13 mouse cellular contexts compared by ENCODE assay signal in the genomic region with DNA sequence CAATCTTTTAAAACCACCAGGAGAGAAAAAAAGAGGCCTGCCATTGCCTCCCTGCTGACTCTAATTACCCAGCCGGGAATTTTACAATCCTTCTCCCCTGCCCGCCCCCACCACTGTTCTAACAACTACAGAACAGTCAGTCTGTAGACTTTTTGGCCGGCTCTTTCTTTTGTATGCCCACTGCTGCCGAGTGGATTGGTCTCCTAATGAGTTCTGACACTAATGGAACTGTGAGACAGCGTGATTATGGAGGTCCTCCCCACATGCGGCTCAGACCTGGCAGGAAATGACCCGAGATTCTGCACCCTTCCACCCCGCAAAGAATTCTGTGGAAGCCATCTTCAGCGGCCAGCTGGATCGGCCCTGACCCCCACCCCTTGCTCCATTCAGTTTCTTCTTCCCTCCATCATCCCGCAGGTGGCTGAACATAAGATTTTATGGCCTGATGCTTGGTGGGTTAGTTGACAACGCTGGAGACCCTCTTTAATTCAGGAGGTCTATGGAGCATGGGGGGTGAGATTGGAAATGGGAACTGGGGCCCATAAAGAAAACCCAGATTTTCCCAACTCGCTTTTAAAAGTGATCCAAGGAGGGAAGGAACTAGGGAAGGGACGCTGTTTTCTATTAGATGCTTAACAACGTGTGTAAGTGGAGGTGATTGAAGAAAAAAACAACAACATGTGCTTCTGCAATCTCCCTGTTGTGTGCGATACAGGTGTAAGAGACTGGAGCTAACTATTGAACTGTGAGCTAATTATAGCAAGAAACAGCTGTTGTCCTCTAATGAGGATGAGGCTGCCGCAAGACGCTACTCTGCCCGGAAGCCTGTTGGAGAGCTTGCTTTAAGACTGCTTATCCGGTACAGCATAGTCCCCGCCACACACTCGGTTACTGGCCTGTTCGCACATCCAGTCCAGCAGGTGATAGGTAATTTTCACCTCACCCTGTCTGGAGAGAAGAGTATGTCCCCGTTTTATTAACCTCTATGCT.
A peak's percentile ranks its signal among the peaks of the same experiment; 100 is the strongest.
DNase-seq lines count a peak whose midpoint lies in the region; ATAC-seq and TF ChIP-seq lines count a peak whose summit lies in the region.
"Had no signal": no experiment of that assay in that cellular context is flagged by ENCODE, and none has a peak within 500 bp of the region (broad histone marks: within the 10 kb centered on the region; RNA-seq: fewer than 3 reads in every experiment).

No protein-coding gene starts in this region.

- DNase-seq in neural tube, embryonic 11.5 days (ENCODE audit: low spot score) = peak; percentile 21
- DNase-seq in neural tube, embryonic 10.5 days (ENCODE audit: extremely low spot score, low spot score) = no peak
- peak; percentile 35 for DNase-seq in forebrain, postnatal 0 days
- DNase-seq in right cerebral cortex, postnatal 25 days = no peak
- DNase-seq in cerebellum, adult 11 months = no peak
- no peak for DNase-seq in adrenal gland, adult 18-20 months (ENCODE audit: low spot score in 2 of 2)
- no peak for DNase-seq in lung, postnatal 14 days
- DNase-seq: cerebellum, adult 8-10 months; heart, postnatal 4 days; liver, postnatal 0 days; thymus, postnatal 36 days had no signal

- ATAC-seq in neural tube, embryonic 11.5 days (ENCODE audit: insufficient read depth, low FRiP score, low TSS enrichment) = 0 out of 2 replicates have a peak, but pooled peaks have one; percentile 10
- ATAC-seq in forebrain, postnatal 0 days = peak; percentile 42
- ATAC-seq in limb, embryonic 15.5 days (ENCODE audit: insufficient number of reproducible peaks, low FRiP score, low TSS enrichment, low read depth) = no peak

- H3K9me3 ChIP-seq in neural tube, embryonic 11.5 days (ENCODE audit: control insufficient read depth, low read length) = no peaks in the 10 kb centered on the region
- H3K9me3 ChIP-seq in forebrain, postnatal 0 days (ENCODE audit: low read length) = no peaks in the 10 kb centered on the region
- H3K9me3 ChIP-seq in limb, embryonic 15.5 days = no peaks in the 10 kb centered on the region

- 0 out of 2 replicates have a peak overlapping the region, but pooled peaks have one; percentile 4 for H3K27ac ChIP-seq in neural tube, embryonic 11.5 days (ENCODE audit: low read depth, low read length)
- H3K27ac ChIP-seq in forebrain, postnatal 0 days (ENCODE audit: low read depth, low read length) = no peak overlapping the region
- no peak overlapping the region for H3K27ac ChIP-seq in limb, embryonic 15.5 days

- no peak for TF ChIP-seq CTCF in forebrain, postnatal 0 days (IDR thresholded peaks at IDR 0.05; ENCODE audit: low read depth)

- H3K4me1 ChIP-seq in neural tube, embryonic 11.5 days (ENCODE audit: control insufficient read depth, insufficient read depth, low read length) = peaks cover 37% of the 10 kb centered on the region
- 0 out of 2 replicates have a peak, but pooled peaks cover 7% of the 10 kb centered on the region for H3K4me1 ChIP-seq in forebrain, postnatal 0 days (ENCODE audit: insufficient read depth)
- H3K4me1 ChIP-seq in limb, embryonic 15.5 days = peaks cover 24% of the 10 kb centered on the region

- 0 out of 2 replicates have a peak overlapping the region, but pooled peaks have one; percentile 1 for H3K4me2 ChIP-seq in neural tube, embryonic 11.5 days (ENCODE audit: low read depth)
- H3K4me2 ChIP-seq in forebrain, postnatal 0 days (ENCODE audit: low read depth) = no peak overlapping the region
- H3K4me2 ChIP-seq in limb, embryonic 15.5 days = 0 out of 2 replicates have a peak overlapping the region, but pooled peaks have one; percentile 13

- H3K9ac ChIP-seq in neural tube, embryonic 11.5 days (ENCODE audit: low read length) = no peak overlapping the region
- H3K9ac ChIP-seq in forebrain, postnatal 0 days = no peak overlapping the region
- H3K9ac ChIP-seq in limb, embryonic 15.5 days = no peak overlapping the region
- H3K9ac ChIP-seq: liver, postnatal 0 days had no signal

- WGBS in neural tube, embryonic 11.5 days = 14% methylated on average over 24 of the region's 24 CpGs
- 11% methylated on average over 24 of the region's 24 CpGs for WGBS in forebrain, postnatal 0 days
- whole genome bisulfite sequencing in limb, embryonic 15.5 days = 20% methylated on average over 24 of the region's 24 CpGs

- no peak overlapping the region for H3K4me3 ChIP-seq in neural tube, embryonic 11.5 days (ENCODE audit: low read depth, low read length)
- H3K4me3 ChIP-seq in forebrain, postnatal 0 days (ENCODE audit: low read depth, low read length) = no peak overlapping the region
- no peak overlapping the region for H3K4me3 ChIP-seq in limb, embryonic 15.5 days

- H3K27me3 ChIP-seq in neural tube, embryonic 11.5 days (ENCODE audit: control insufficient read depth, insufficient read depth, low read length) = peaks cover 20% of the 10 kb centered on the region
- H3K27me3 ChIP-seq in forebrain, postnatal 0 days (ENCODE audit: insufficient read depth, low read length) = no peaks in the 10 kb centered on the region; the same call in 1 of the 2 replicates
- peaks cover 12% of the 10 kb centered on the region; the same call in 1 of the 2 replicates for H3K27me3 ChIP-seq in limb, embryonic 15.5 days
- H3K27me3 ChIP-seq: CH12.LX had no signal

- no peaks in the 10 kb centered on the region for H3K36me3 ChIP-seq in neural tube, embryonic 11.5 days (ENCODE audit: control insufficient read depth, insufficient read depth, low read length)
- no peaks in the 10 kb centered on the region for H3K36me3 ChIP-seq in forebrain, postnatal 0 days (ENCODE audit: insufficient read depth)
- H3K36me3 ChIP-seq in limb, embryonic 15.5 days = no peaks in the 10 kb centered on the region

Comparison
In these comparisons a context has a peak if more than half of its experiments do, and no peak if none do; other contexts are left out.
1. DNase-seq: peak in neural tube, embryonic 11.5 days (single experiment) and forebrain, postnatal 0 days (single experiment); none in neural tube, embryonic 10.5 days (single experiment), right cerebral cortex, postnatal 25 days (single experiment), cerebellum, adult 11 months (single experiment), adrenal gland, adult 18-20 months (0 of 2) and lung, postnatal 14 days (single experiment).